Mouse (Mus musculus) olfactory bulb, adult 2 months (tissue): ENCODE results near the gene Armc12. TPM values are rescaled to one million over a fixed set of nuclear protein-coding genes. Genes with fewer than 3 reads are reported as not detected.

Experiments used
- H3K27ac ChIP-seq: fragments of 200-500 bp; 2 replicates; pipeline ENCODE4 v1.5.1; 2012; ENCODE audit warnings: low read depth, low read length; ENCODE audit not compliant: insufficient read depth
- H3K4me1 ChIP-seq: fragments of 200-500 bp; 2 replicates; pipeline ENCODE4 v1.6.1; 2012; ENCODE audit warnings: low read length; ENCODE audit not compliant: control insufficient read depth, insufficient read depth
- H3K4me3 ChIP-seq: fragments of 200-500 bp; 2 replicates; pipeline ENCODE4 v1.5.1; 2012; ENCODE audit warnings: mild to moderate bottlenecking, low read depth, low read length, moderate library complexity; ENCODE audit not compliant: insufficient read depth
- CTCF ChIP-seq: fragments of 200-500 bp; IDR thresholded peaks from 2 replicates; pipeline ENCODE4 v1.5.1; 2012; ENCODE audit warnings: low read depth, mild to moderate bottlenecking, low read length, moderate library complexity; ENCODE audit not compliant: insufficient read depth
- POLR2A ChIP-seq: fragments of 200-500 bp; IDR thresholded peaks from 2 replicates; pipeline ENCODE4 v1.6.1; 2012; ENCODE audit warnings: mild to moderate bottlenecking, low read depth, low read length, moderate library complexity; ENCODE audit not compliant: insufficient read depth
- WGBS: fragments of 180-500 bp; shearing (Covaris S2); methylation state at CpG from one replicate; pipeline ENCODE4 v1.1.7; 2018; 5-methylcytosine and 5-hydroxymethylcytosine counted together
- polyA plus RNA-seq: library from polyadenylated mRNA; stranded (reverse); fragments of >200 nt; gene quantifications from 2 replicates; pipeline ENCODE4 v1.2.4, GENCODE M21; 2012; ENCODE audit warnings: low replicate concordance; ENCODE audit not compliant: missing spikeins, insufficient read depth, insufficient read length

Gene Armc12
- polyA plus RNA-seq, 1 experiment, result not detected

DNA sequence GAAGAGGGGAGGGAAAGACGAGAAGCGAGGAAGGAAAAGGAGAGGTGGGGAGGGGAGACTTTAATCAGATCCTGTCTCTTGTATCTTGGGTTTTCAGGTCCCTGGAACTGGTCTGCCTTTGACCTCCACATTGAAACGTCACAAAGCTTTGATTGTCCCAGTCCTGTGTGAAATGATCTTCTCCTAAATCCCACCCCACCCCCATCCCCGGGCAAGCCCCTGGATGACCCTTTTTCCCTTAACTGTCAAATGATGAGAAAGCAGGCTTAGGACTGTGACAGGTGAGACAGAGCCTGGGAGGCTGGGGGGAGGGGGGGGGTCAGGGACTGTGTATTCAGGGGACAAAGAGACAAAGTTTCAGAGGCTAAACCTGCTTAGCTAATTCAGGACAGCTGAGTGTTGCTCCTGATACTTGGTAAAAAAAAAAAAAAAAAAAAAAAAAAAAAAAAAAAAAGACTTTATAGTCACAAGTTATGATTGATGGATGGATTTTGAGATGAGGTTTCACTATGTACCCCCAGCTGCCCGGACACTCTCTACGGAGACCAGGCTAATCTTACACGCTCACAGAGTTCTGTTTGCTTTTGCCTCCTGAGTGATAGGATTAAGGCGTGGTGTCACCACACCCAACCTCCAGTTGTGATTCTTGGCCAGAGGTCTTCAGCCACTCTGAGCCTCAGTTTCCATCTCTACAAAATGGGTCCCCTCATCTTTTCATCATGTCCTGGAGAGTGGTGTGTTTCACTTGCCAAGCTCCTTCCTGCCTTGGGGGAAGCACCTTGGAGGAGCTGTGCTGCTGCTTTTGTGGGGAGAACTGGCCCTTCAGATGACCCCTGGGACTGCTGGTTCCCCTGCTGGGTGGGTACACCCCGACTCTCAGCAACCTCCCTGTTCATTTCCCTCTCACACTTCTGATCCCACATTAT, 18.7 kb upstream of the Armc12 start:
- Histone ChIP-seq H3K27ac (peak overlapping the region; percentile 10; the same call in 1 of the 2 replicates), H3K4me3 (no peak overlapping the region), H3K4me1 (peaks cover 16% of the 10 kb centered on the region)
- WGBS, result 55% methylated on average over 9 of the region's 9 CpGs
- TF ChIP-seq POLR2A (no peak), CTCF (no peak)

DNA sequence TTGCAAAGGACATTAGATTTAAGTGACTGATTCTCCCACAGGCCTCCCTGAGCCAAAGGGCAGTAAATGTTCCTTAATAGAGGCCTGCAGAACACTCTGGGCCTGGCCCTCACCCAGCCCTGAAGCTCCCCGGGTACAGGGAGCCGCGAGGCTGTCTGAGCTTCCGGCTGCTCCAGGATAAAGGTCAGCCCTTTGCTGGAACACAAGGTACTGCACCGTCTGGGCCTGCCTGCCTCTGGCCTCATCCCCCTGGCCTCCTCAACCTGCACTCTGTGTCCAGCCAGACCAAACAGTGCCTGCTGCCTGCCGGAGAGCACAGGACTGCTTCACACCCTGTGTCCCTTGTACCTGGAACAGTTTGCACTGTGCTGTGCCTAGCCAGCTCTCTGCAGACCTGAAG, 17.9 kb upstream of the Armc12 start:
- peaks cover 20% of the 10 kb centered on the region for H3K4me1 ChIP-seq
- no peak overlapping the region for H3K4me3 ChIP-seq
- H3K27ac ChIP-seq, result peak overlapping the region; percentile 10
- 51% methylated on average over 6 of the region's 6 CpGs for WGBS
- no peak for TF ChIP-seq CTCF
- no peak for TF ChIP-seq POLR2A

GRCm38 (mm10) chr17:28513337-28513736, 17.3 kb upstream of the Armc12 start:
- WGBS, result 74% methylated on average over 1 of the region's 1 CpGs
- H3K4me3 ChIP-seq, result no peak overlapping the region

DNA sequence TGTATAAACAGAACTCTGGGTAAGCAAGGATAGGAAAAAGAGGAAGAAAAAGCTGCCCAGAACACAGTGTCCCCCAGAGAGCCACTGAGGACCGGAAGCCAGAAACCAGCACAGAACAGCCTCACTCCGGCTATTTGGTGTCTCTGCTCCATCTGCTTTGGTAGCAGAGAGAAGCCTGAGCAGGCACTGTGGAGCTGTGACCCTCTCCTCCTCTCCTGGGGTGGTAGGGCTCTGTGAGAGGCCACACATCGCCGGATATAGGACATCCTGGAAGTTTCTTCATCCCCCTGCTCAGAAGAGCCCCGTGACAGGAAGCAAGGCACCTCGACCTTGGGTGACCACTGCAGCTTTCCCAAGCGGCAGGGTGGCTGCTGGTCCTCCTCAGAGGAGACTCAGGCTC, 16.8 kb upstream of the Armc12 start:
- Histone ChIP-seq H3K4me3 (no peak overlapping the region), H3K4me1 (peaks cover 30% of the 10 kb centered on the region), H3K27ac (no peak overlapping the region)
- TF ChIP-seq POLR2A (no peak), CTCF (no peak)
- 80% methylated on average over 7 of the region's 7 CpGs for WGBS

More at GRCm38 (mm10) chr17:28513337-28513736, 17.3 kb upstream of the Armc12 start:
- TF ChIP-seq CTCF (no peak), POLR2A (no peak)
- H3K27ac ChIP-seq, result no peak overlapping the region
- peaks cover 25% of the 10 kb centered on the region for H3K4me1 ChIP-seq

DNA sequence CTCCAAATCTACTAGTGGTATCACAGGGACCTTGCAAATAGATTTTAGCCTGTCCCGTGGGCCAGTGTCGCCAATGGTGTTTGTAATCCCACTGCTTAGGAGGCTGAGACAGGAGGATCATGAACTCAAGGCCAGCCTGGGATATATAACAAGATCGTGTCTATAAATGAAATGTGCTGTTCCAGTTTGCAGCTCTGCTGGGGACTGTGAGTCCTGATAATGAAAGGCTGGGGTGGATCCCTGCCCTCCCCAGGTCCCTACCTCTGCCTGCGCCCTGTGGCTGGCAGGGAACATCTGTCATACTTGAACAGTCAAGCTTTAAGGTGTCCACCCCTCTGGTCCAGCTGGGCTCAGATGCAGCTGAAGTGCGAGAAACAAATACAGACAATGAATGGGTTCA, 16.1 kb upstream of the Armc12 start:
- TF ChIP-seq POLR2A, result no peak
- no peak for TF ChIP-seq CTCF
- 86% methylated on average over 5 of the region's 5 CpGs for WGBS

GRCm38 (mm10) chr17:28515431-28516341, 14.9 kb upstream of the Armc12 start:
- Histone ChIP-seq H3K4me3 (no peak overlapping the region), H3K27ac (no peak overlapping the region), H3K4me1 (peaks cover 29% of the 10 kb centered on the region)
- 74% methylated on average over 10 of the region's 10 CpGs for WGBS
- TF ChIP-seq POLR2A, result no peak
- no peak for TF ChIP-seq CTCF

More for the DNA sequence above, 16.1 kb upstream of the Armc12 start:
- Histone ChIP-seq H3K4me3 (no peak overlapping the region), H3K27ac (no peak overlapping the region), H3K4me1 (peaks cover 31% of the 10 kb centered on the region)

GRCm38 (mm10) chr17:28516881-28517280, 13.7 kb upstream of the Armc12 start:
- WGBS, result 88% methylated on average over 4 of the region's 4 CpGs
- no peak for TF ChIP-seq CTCF
- no peak for TF ChIP-seq POLR2A
- Histone ChIP-seq H3K27ac (no peak overlapping the region), H3K4me3 (no peak overlapping the region), H3K4me1 (peaks cover 24% of the 10 kb centered on the region)

GRCm38 (mm10) chr17:28517441-28517955, 13.1 kb upstream of the Armc12 start, which contains the start of gene Fkbp5:
Gene Fkbp5, minus strand, starts transcription at chr17:28517527.
- Histone ChIP-seq H3K4me1 (peaks cover 24% of the 10 kb centered on the region), H3K27ac (peak within 1 kb of the TSS; percentile 72), H3K4me3 (peak within 1 kb of the TSS; percentile 54)
- TF ChIP-seq CTCF (no peak), POLR2A (no peak)
- 9% methylated on average over 16 of the region's 16 CpGs for WGBS
